Mouse (Mus musculus): ENCODE measurements around the gene Tmem163. TPM values are rescaled to one million over a fixed set of nuclear protein-coding genes. Genes with fewer than 3 reads are reported as not detected.
A peak's percentile ranks its signal among the peaks of the same experiment; 100 is the strongest.

Tmem163 gene
- total RNA-seq (2021): 10 to 100 TPM; 13.8 to 14.7 TPM

GRCm38 (mm10) chr1:127679498-127680133, at the start of gene Tmem163:
Tmem163 (minus strand) TSS chr1:127679548.
- DNase-seq: peak; percentile 32

GRCm38 (mm10) chr1:127729096-127729495, 49.7 kb upstream of the Tmem163 start, which contains the start of gene Acmsd:
Acmsd (plus strand) TSS chr1:127729413.
- peak; percentile 13 for DNase-seq

GRCm38 (mm10) chr1:127723596-127723995, 44.2 kb upstream of the Tmem163 start:
- DNase-seq: no peak

- DNase-seq: no peak
Observed at GRCm38 (mm10) chr1:127718290-127718689, 38.9 kb upstream of the Tmem163 start.

GRCm38 (mm10) chr1:127716441-127716840, 37.1 kb upstream of the Tmem163 start:
- DNase-seq: peak; percentile 42

- DNase-seq: no peak
Observed at GRCm38 (mm10) chr1:127706269-127706668, 26.9 kb upstream of the Tmem163 start.

GRCm38 (mm10) chr1:127702187-127702586, 22.8 kb upstream of the Tmem163 start:
- no peak for DNase-seq

- no peak for DNase-seq
Observed at GRCm38 (mm10) chr1:127696533-127696932, 17.2 kb upstream of the Tmem163 start.

GRCm38 (mm10) chr1:127677661-127678580, 1.4 kb downstream of the Tmem163 start:
- peak; percentile 20 for DNase-seq

- peak; percentile 11 for DNase-seq
Observed at GRCm38 (mm10) chr1:127677131-127677631, 2.2 kb downstream of the Tmem163 start.

- no peak for DNase-seq
Observed at GRCm38 (mm10) chr1:127676516-127677099, 2.7 kb downstream of the Tmem163 start.

- no peak for DNase-seq
Observed at GRCm38 (mm10) chr1:127676116-127676515, 3.2 kb downstream of the Tmem163 start.

- no peak for DNase-seq
Observed at GRCm38 (mm10) chr1:127675253-127675652, 4.1 kb downstream of the Tmem163 start.

GRCm38 (mm10) chr1:127673221-127674050, 5.9 kb downstream of the Tmem163 start:
- no peak for DNase-seq

- no peak for DNase-seq
Observed at GRCm38 (mm10) chr1:127668161-127668560, 11.2 kb downstream of the Tmem163 start.

GRCm38 (mm10) chr1:127667110-127667860, 12.1 kb downstream of the Tmem163 start:
- no peak for DNase-seq

- no peak for DNase-seq
Observed at GRCm38 (mm10) chr1:127666221-127666620, 13.1 kb downstream of the Tmem163 start.

GRCm38 (mm10) chr1:127662385-127663068, 16.8 kb downstream of the Tmem163 start:
- DNase-seq: no peak

- no peak for DNase-seq
Observed at GRCm38 (mm10) chr1:127661118-127662012, 18.0 kb downstream of the Tmem163 start.
